Mouse (Mus musculus) brown adipose tissue, adult 24 weeks (tissue): ENCODE measurements around the gene Prdm11. TPM values are rescaled to one million over a fixed set of nuclear protein-coding genes. Genes with fewer than 3 reads are reported as not detected.
A peak's percentile ranks its signal among the peaks of the same experiment; 100 is the strongest.

Experiments used
- H3K27ac ChIP-seq: fragments of 200-500 bp; replicated peaks from 2 replicates; pipeline ENCODE4 v1.5.1; 2012; ENCODE audit warnings: low read depth, mild to moderate bottlenecking, low read length
- H3K4me1 ChIP-seq: fragments of 200-500 bp; 2 replicates; pipeline ENCODE4 v1.6.1; 2012; ENCODE audit warnings: low read length, mixed read lengths; ENCODE audit not compliant: control insufficient read depth, insufficient read depth, insufficient read length
- H3K4me3 ChIP-seq: fragments of 200-500 bp; 2 replicates; pipeline ENCODE4 v1.5.1; 2012; ENCODE audit warnings: low read depth, mild to moderate bottlenecking, low read length, moderate library complexity; ENCODE audit not compliant: insufficient read depth
- polyA plus RNA-seq: library from polyadenylated mRNA; stranded (reverse); fragments of >200 nt; gene quantifications from 2 replicates; pipeline ENCODE4 v1.2.4, GENCODE M21; 2012; ENCODE audit not compliant: missing spikeins, insufficient read depth, insufficient read length

The Prdm11 gene
- polyA plus RNA-seq, 1 experiment = 1.3 TPM

DNA sequence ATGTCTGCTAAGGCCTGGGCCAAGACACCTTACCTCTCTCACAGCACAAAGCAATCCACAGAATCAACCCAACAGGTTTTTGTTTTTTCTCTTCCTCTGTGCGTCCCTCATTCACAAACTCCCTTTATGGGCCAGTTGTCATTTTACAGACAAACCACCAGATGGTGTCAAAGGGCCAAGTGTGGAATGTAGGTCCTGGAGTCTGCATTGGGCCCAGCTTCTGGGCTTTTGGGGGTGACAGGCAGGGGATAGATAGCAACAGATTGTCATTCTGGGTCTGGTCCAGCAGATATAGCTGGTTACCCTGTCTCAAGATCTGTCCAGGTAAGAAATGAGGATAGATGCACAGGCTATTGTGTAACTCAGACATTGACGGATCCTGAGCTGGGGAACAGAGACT is 23.0 kb upstream of the Prdm11 start:
- Histone ChIP-seq H3K4me1 (no peaks in the 10 kb centered on the region), H3K27ac (no peak overlapping the region), H3K4me3 (no peak overlapping the region)

DNA sequence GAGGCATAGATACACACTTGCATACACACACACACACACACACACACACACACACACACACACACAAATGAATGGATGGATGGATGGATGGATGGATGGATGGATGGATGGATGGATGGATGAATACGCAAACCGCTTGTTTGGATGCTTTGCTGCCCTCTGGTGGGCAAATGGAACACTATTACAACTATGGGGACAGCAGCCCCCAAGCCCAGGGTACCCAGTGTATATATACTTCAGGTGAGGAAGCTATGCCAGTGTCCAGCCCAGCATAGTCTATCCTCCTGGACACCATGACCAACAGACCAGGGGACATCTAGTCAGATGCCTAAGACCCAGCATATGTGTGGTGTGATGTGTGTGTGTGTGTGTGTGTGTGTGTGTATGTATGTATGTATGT is 17.4 kb upstream of the Prdm11 start:
- no peak overlapping the region for H3K4me3 ChIP-seq
- no peak overlapping the region for H3K27ac ChIP-seq

DNA sequence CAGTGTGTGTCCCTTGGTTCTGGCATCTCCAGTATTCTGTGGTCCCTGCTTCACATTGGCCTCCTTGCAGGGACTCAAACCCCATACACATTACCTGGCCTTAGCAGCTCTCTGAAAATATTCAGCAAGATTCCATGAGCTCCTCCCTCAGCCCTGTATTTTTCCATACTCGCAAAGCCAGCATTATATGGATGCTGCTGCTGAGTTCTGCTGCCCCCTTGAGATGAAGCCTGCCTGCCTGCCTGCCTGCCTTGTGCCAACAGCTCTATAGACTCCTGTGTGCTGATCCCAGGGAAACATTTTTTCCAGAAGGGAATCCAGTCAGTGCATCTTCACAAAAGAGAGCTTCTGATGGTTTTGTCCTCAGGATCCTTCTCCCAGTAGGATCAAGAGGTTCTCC is 5.9 kb upstream of the Prdm11 start:
- H3K4me3 ChIP-seq = no peak overlapping the region
- no peak overlapping the region for H3K27ac ChIP-seq
- H3K4me1 ChIP-seq = peaks cover 12% of the 10 kb centered on the region

More for the DNA sequence above, 17.4 kb upstream of the Prdm11 start:
- no peaks in the 10 kb centered on the region for H3K4me1 ChIP-seq

DNA sequence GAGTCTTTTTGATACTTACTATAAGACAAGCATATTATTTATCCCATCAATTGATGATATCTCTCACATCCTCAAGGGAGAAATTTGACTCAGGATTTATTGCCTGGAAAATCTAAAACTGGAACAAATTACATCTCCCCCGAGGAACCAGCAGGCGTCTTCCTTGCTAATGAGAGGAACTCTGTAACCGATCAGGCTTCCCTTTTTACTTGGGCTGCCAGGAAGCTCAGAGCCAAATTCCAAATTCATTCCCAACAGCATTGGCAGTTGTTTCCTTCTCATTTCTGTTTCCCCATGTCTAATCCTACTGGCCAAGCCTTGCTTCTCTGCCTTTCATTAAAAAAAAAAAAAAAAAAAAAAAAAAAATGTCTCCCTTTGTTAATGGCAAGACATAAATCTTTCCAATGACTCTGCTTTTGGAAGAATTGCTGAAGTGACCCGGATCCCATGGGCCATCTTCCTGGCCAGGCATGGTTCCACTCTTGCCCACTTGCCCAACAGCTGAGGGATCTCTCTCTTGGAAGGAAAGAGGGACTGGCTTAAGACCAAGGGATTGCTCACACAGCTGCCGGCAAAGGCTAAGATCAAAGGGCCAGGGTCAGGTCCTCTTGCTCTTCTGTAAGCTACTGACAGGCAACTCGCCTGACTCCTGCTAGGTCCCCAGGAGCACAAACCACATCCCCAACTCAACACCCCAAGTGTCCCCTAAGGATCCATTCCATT is 2.8 kb upstream of the Prdm11 start:
- H3K4me1 ChIP-seq = peaks cover 17% of the 10 kb centered on the region
- H3K4me3 ChIP-seq = no peak overlapping the region
- no peak overlapping the region for H3K27ac ChIP-seq

DNA sequence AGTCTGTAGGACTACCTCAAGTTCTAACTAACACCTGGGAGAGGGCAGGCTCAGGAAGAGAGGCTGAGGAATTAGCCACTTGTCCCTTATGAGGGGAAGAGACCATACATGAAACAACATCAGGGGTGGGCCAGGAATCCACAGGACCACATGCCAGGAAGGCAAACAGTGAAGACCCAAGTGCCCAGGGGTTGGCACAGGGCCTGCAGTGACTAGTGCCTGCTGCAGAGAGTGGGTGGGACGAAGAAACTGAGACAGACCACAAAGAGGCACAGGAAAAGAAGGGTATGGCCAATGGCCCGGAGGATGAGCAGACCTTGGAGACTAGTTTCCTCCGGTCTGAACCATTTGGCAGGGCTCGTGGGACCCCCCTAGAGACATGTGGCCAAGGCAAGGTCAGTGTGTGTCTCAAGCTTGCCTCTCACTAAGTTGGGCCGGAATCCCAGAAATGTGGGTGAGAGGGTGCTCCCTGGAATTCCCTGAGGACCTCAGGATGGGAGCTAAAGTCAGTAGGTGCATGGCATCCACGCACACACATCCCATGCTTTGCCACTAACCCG is 1.6 kb upstream of the Prdm11 start:
- H3K4me1 ChIP-seq = peaks cover 17% of the 10 kb centered on the region
- no peak overlapping the region for H3K27ac ChIP-seq
- H3K4me3 ChIP-seq = no peak overlapping the region

DNA sequence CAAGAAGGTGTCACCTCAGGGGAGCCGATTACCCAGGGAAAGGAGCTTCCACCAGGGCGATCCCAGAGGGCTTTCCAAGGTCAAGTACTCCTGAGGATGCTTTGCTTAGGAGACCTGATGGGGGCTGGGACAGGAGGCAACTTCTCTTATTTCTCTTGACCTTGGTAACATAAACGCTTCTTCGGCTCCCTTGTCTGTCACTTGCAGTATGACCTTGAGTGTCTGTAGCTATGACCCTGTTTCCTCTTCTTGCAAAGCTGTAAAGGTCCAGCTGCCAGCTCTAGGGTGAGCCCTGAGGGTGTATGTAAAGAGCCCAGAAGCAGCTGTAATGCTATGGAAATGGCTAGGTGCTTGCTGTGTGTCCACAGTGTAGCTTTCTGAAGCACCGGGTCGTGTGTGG is 1.1 kb upstream of the Prdm11 start:
- Histone ChIP-seq H3K4me3 (no peak overlapping the region), H3K4me1 (peaks cover 17% of the 10 kb centered on the region), H3K27ac (no peak overlapping the region)

DNA sequence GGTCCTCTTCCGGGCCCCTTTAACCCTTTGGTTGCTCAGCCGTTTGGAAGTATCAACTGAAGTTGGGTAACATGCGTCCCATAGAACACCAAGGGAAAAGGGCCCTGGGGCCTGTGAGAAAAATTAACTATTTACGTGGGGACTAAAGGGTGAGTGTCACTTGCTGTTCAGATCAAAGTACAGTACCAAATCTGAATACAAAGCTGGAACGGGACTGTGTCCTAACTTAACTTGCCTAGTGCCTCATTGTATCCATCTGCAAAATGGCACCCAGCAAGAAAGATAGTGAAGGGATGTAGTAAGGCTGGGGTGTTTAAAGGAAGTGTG is 505 bp upstream of the Prdm11 start:
- H3K4me3 ChIP-seq = peak overlapping the region; percentile 77

DNA sequence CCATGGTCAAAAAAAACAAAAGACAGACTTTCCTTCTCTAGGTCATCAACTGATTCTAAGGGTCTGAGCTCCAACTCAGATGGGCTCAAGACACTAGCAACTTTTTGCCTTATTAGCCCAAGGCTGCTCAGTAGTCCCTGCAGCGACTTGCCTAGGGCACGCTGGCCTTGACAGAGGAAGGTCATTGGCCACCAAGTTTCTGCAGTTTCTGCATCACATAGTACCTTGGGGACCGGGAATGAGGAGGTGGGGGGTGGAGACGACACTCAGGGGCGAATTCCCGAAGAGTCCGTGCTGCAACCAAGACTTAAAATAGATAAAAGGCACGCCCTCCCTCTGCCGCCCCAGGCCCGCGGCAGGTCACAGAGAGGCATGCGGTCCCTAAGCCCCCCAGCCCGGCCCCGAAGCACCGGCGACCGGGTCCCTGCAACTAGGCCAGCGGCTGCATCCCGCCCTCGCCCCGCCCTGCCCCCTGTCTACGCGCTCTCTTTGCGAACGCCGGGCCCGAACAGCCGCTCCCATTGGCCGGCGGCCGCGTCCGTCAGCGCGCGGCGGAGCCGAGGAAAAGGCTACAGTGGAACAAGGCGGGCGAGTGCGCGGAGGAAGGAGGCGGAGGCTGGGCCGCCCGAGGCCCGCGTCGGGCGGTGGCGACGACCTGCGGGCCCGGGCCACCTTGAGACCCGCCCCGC is 694 bp downstream of the Prdm11 start:
- Histone ChIP-seq H3K27ac (peak overlapping the region; percentile 75), H3K4me1 (peaks cover 20% of the 10 kb centered on the region), H3K4me3 (peak overlapping the region; percentile 77)

More for the DNA sequence above, 505 bp upstream of the Prdm11 start:
- Histone ChIP-seq H3K27ac (no peak overlapping the region; the same call in 1 of the 2 replicates), H3K4me1 (peaks cover 17% of the 10 kb centered on the region)

DNA sequence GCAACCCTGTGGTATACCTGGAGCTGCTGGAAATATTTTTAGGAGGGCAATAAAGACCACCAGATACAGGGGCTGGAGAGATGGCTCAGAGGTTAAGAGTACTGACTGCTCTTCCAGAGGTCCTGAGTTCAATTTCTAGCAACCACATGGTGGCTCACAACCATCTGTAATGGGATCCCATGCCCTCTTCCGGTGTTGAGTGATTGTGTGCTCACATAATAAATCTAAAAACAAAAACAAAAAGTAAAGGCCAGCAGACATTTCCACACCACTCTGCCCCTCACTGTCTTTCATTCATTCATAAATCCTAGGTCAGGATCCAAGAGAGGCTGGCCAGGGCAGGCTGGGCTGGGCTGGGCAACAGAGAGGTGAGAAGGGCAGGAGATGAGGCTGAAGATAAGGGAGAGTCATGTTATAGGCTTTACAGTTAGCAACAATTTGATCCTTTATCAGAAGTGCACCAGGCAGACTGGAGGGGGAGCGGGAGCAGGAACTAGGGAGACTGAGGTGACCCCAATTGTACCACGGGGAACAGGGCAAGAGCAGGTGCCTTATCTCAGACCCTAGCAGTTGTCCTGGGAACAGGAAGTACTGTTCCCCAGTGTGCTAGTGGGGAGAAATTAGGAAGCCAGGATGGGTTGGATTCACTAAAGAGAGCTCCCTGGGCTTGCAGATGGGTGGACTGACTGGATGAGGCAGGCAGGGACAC is 2.4 kb downstream of the Prdm11 start:
- H3K4me3 ChIP-seq = no peak overlapping the region
- no peak overlapping the region for H3K27ac ChIP-seq
- peaks cover 22% of the 10 kb centered on the region for H3K4me1 ChIP-seq

DNA sequence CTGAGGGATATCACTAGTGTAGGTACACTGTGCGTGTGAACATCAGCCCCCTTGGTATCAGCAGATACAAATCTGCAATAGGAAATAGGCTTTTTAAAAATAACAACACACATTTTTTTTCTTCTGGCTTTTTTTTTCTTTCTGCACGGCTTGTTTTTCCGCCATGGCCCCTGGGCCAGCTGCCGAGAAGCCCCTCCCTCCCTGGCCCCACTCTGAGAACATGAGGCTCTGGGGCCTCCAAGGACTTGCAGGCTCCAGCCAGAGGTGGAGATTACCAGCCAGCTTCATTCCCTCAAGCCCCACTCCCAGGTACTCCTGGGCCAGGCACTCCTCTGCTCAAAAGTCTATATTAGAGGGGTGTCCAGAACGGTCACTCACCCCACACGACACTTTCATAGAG is 4.5 kb downstream of the Prdm11 start:
- no peak overlapping the region for H3K27ac ChIP-seq
- H3K4me3 ChIP-seq = no peak overlapping the region
- H3K4me1 ChIP-seq = peaks cover 19% of the 10 kb centered on the region

DNA sequence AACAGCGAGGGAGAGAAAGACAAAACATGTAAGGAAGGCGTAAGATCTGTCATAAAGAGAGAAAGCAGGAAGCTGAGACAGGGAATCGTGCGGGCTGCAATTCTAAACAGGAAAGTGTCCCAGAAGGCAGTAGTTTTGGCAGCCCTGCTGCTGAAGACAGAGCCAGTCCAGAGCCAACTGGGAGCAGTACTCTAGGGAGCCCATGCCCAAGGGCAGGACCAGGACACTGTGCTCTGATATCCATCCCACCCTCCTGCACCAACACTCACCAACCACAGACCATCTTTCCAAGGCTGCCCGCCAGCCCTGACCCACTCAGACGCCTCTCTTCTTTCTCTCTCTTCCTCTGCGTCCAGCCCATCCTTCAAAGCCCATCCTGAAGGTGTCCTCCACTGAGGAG is 5.1 kb downstream of the Prdm11 start:
- H3K4me3 ChIP-seq = no peak overlapping the region
- peaks cover 23% of the 10 kb centered on the region for H3K4me1 ChIP-seq
- H3K27ac ChIP-seq = no peak overlapping the region

DNA sequence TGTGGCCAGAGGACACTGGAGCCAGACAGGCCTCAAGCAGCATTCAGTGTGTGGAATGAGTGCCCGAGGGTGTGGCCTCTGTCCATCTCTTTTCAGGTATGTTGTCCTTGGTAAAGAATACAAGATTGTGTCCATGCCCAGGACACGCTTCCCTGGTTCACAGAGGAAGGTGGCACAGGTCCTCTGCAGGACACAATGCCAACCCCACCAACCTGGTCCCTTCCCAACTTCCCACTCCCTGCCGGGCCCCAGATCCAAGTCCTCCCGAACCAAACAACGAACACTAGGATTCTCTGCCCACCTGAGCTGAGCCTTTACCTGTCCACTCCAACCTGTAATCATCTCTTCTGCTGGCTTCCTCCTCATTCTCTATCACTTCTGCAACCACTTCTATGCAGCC is 6.3 kb downstream of the Prdm11 start:
- H3K27ac ChIP-seq = no peak overlapping the region
- H3K4me1 ChIP-seq = peaks cover 30% of the 10 kb centered on the region
- no peak overlapping the region for H3K4me3 ChIP-seq

DNA sequence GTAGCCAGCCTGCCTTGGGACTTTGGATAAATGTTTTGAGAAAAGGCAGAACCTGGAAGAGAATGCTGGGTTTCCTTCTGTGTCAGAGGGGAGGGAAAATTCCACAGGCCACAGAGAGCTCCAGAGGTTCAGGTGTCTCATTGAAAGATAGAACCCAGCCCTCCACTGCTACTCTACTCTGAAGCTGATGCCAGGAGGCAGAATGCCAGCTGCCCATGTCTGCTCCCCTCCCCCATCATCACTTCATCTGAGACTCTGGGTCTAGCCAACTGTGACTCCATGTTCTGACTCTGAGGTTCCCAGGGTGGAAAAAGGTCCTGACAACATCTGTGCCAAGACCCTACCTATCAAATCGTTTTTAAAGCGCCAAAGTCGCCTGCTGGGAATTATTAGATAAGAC is 6.9 kb downstream of the Prdm11 start:
- Histone ChIP-seq H3K4me3 (no peak overlapping the region), H3K27ac (no peak overlapping the region), H3K4me1 (peaks cover 31% of the 10 kb centered on the region)

DNA sequence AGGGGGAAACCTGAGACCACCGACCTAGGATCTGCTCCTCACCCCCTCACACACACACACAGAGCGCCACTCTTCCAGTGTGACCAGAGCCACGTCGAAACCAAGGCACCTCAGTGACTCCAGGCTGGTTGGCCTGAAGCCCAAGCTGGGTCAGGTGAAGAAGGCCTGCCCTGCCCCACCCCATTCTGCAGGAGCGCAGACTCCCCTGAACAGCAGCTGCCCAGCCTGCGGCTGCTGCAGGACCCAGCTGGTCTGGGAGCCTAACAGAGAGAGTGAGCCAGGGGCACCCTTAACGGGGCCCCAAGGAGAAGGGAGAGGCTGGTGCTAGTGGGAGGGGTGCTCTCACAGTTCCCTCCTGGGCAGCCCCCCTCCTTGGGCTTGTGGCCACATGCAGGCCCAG is 10.3 kb downstream of the Prdm11 start:
- Histone ChIP-seq H3K27ac (no peak overlapping the region), H3K4me1 (peaks cover 33% of the 10 kb centered on the region), H3K4me3 (no peak overlapping the region)

DNA sequence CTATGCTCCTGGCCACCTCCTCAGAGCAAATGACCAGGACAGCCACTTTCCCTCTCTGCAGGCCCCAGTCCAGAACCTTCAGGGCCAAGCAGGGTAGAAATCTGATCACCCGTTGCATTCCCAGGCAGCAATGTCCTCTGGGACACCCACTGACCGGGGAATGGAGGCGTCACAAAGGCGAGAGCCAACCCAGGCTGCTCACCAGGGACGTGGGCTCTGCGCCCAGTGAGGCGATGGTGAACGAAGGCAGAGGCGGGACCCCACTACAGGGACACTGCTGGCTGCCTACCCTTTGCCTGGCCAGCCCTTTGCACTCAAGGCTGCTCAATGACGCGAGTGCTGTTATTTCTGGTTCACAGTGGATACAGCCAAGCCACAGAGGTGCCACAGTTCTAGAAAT is 13.3 kb downstream of the Prdm11 start:
- Histone ChIP-seq H3K27ac (peak overlapping the region; percentile 76), H3K4me3 (no peak overlapping the region), H3K4me1 (peaks cover 39% of the 10 kb centered on the region)
